Mouse (Mus musculus) spleen, adult 2 months (tissue): ENCODE data around the gene Tram2.

Experiments used
- CTCF ChIP-seq: fragments of 200-500 bp; IDR thresholded peaks from 2 replicates; pipeline ENCODE4 v1.5.1; 2011; ENCODE audit warnings: mild to moderate bottlenecking, inconsistent platforms; ENCODE audit not compliant: insufficient read depth, insufficient read length, insufficient replicate concordance; ENCODE audit errors: extremely low read depth
- POLR2A ChIP-seq: fragments of 200-500 bp; IDR thresholded peaks from 2 replicates; pipeline ENCODE4 v1.6.1; 2011; ENCODE audit warnings: low read depth, low read length, inconsistent platforms

DNA sequence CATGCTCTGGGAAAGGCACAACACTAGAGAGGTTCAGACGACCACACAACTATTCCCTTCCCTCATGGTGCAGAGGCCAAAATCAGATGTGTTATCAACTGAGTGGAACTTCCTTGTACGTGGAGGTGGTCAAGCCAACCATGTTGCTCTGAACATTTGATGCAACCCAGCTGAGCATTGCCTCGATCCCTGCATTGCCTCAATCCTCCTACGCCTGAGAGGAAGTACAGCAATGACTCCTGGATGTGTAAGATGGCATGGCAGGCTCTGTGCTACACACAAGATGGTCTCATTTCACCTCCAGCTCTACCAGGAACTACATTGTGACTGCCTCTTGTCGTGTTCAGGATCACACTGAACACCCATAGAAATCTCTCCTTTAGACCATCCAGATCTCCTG, 30.0 kb downstream of the Tram2 start:
- TF ChIP-seq CTCF = no peak
- TF ChIP-seq POLR2A = no peak
